Mouse (Mus musculus) thymus, postnatal 0 days (tissue): ENCODE data around the gene Adgrv1. TPM values are rescaled to one million over a fixed set of nuclear protein-coding genes. Genes with fewer than 3 reads are reported as not detected.

Source experiments
- DNase-seq: peaks from one replicate; pipeline ENCODE4 v3.0.0-alpha.2; 2015; ENCODE audit warnings: low spot score
- microRNA-seq: library from miRNA; unstranded; fragments of <30 nt; microRNA quantifications from one replicate; pipeline ENCODE4, GENCODE M21; 2016; ENCODE audit warnings: borderline number of aligned reads
- polyA plus RNA-seq: library from polyadenylated mRNA; unstranded; fragments of >200 nt; fragmentation: Nextera tagmentation; extraction: Ambion mirVana; gene quantifications from 2 replicates; pipeline ENCODE4 v1.2.1, GENCODE M21; 2015

Adgrv1 gene
- polyA plus RNA-seq, 1 experiment from 2014 or later: 0.55 TPM

DNA sequence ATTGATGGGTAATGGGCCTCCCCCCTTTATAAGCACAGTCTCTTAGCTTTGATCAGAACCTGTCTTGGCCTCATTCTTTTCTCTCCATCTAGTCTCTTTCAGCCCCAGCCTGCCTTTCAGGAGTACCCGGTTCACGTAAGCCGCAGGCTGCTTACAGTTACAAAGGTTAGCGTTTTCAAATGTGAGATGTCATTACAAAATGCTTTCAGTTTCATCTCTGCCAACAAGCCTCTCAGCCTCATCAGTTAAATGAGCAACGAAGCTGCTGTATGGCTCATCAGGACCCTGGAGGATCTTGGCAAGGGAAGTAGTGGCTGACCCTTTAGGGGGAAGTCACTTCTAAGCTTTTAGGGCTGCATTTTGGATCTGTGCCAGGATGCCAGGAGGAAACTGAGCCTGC, 560.7 kb downstream of the Adgrv1 start:
- no peak for DNase-seq

DNA sequence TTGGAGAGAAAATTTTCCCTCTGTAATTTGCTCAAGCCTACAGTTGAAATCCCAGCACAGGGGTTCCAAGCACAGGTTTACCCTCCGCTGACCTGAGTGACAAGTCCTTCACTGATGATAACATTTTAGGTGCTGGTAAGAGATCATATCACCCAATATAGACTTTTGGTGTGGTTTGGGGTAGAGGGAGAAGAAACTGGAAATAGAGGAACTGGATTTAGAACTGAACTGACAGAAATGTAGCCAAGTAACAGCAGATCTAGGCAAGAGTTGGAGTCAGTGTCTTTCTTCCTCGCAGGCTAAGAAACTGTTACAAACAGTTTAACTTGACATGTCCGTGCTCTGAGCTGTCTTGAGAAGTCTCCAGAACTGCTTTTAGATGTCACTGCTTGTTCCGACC, 581.5 kb downstream of the Adgrv1 start:
- DNase-seq: no peak

DNA sequence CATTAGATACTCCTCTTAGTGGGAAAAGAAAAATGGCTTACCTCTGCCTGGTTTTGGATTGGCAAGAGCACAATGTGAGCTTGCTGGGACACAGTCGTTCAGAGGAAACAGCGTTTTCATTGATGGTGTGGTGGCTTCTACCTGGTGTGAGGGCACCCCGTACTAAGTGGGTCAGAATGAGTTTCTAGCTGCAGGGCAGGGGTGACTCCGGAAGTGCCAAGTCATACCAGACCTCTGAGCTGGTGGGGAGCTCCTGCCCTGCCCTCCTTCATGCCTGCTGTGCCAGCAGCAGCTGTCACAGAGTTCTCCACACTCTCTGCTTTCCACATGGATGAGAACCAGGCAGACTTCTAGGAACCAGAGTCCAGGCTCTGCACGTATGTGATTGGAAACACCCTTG, 582.0 kb downstream of the Adgrv1 start:
- DNase-seq: no peak

DNA sequence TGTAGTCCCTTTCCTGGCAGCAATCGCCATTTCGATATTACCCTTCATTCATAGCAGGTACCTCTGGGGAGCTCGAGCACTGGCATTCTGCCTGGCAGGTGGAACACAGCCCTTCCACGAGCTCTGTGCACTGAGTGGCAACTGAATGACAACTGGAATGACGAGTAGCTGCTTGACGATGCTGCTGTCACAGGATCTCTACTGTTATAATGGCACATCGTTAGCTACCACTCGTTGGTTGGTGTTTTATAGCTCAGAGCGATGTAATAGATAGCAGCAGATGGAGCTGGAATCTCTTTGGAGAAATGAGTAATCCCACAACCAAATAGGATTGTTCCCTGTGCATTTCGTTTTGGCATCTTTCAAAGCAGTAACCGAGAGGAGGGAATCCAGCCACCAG, 587.6 kb downstream of the Adgrv1 start:
- DNase-seq: no peak

Small RNA genes lying within 50 kb of the gene (microRNA-seq; reads per million reads assigned to microRNA genes)
- gene Gm25241: not detected

Other genes starting within 250 kb of the Adgrv1 start
- gene Lysmd3, start 24.5 kb upstream of the Adgrv1 start, polyA plus RNA-seq: 18.9 and 20.9 TPM in 2 replicates
- gene Polr3g, start 77.9 kb upstream of the Adgrv1 start, polyA plus RNA-seq: 12.8 and 13.6 TPM in 2 replicates
- 10.1 and 11.9 TPM in 2 replicates for gene Mblac2, start 78.2 kb upstream of the Adgrv1 start, polyA plus RNA-seq
- gene Cetn3, start 149.9 kb upstream of the Adgrv1 start, polyA plus RNA-seq: 247 and 255 TPM in 2 replicates